Mouse (Mus musculus) adrenal gland, postnatal 0 days (tissue): ENCODE data around the gene Hbb-y. TPM values are rescaled to one million over a fixed set of nuclear protein-coding genes. Genes with fewer than 3 reads are reported as not detected.

Experiments
- polyA plus RNA-seq: library from polyadenylated mRNA; unstranded; fragments of >200 nt; fragmentation: Nextera tagmentation; extraction: Ambion mirVana; gene quantifications from 2 replicates; pipeline ENCODE4 v1.2.1, GENCODE M21; 2015

Hbb-y gene
- polyA plus RNA-seq = 2.0 and 5.8 TPM in 2 replicates

GRCm38 (mm10) chr7:103853090-103853489 lies at the start of gene Hbb-y:
Hbb-y (minus strand) TSS chr7:103853216.

GRCm38 (mm10) chr7:103894385-103894784 lies 41.4 kb upstream of the Hbb-y start, which contains the start of gene Olfr64:
Olfr64 (minus strand) TSS chr7:103894485.

GRCm38 (mm10) chr7:103886152-103886551 lies 33.1 kb upstream of the Hbb-y start, which contains the start of gene Olfr66:
Olfr66 (minus strand) TSS chr7:103886252.

GRCm38 (mm10) chr7:103843034-103843433 lies 10.0 kb downstream of the Hbb-y start, which contains the start of gene Hbb-bh1:
Hbb-bh1 (minus strand) TSS chr7:103843164.

GRCm38 (mm10) chr7:103840268-103840667 lies 12.7 kb downstream of the Hbb-y start, which contains the start of gene Hbb-bh2:
Hbb-bh2 (minus strand) TSS chr7:103840520.

GRCm38 (mm10) chr7:103827808-103828207 lies 25.2 kb downstream of the Hbb-y start, which contains the start of gene Hbb-bs:
Hbb-bs (minus strand) TSS chr7:103828096.

GRCm38 (mm10) chr7:103813766-103814165 lies 39.2 kb downstream of the Hbb-y start, which contains the start of gene Hbb-bt:
Hbb-bt (minus strand) TSS chr7:103813996.

Other genes with a start within 250 kb of the Hbb-y start
- not detected in 2 replicates for gene Olfr620, start 240.7 kb downstream of the Hbb-y start, polyA plus RNA-seq
- gene Olfr622, start 210.5 kb downstream of the Hbb-y start, polyA plus RNA-seq = not detected in 2 replicates
- not detected in 2 replicates for gene Olfr623, start 189.5 kb downstream of the Hbb-y start, polyA plus RNA-seq
- gene Olfr624, start 182.0 kb downstream of the Hbb-y start, polyA plus RNA-seq = 0.06 TPM in 1 of 2 replicates, not detected in the other
- not detected in 2 replicates for gene Olfr625-ps1, start 170.5 kb downstream of the Hbb-y start, polyA plus RNA-seq
- not detected in 2 replicates for gene Olfr243, start 138.5 kb downstream of the Hbb-y start, polyA plus RNA-seq
- not detected in 2 replicates for gene Olfr628, start 122.8 kb downstream of the Hbb-y start, polyA plus RNA-seq
- not detected in 2 replicates for gene Olfr629, start 108.3 kb downstream of the Hbb-y start, polyA plus RNA-seq
- not detected in 2 replicates for gene Olfr630, start 95.9 kb downstream of the Hbb-y start, polyA plus RNA-seq
- gene Olfr69, start 81.6 kb downstream of the Hbb-y start, polyA plus RNA-seq = not detected in 2 replicates
- not detected in 2 replicates for gene Olfr68, start 73.5 kb downstream of the Hbb-y start, polyA plus RNA-seq
- not detected in 2 replicates for gene Olfr67, start 61.4 kb downstream of the Hbb-y start, polyA plus RNA-seq
- gene Hbb-bt, start 39.2 kb downstream of the Hbb-y start, polyA plus RNA-seq = 3,147 and 3,744 TPM in 2 replicates
- 10,926 and 17,452 TPM in 2 replicates for gene Hbb-bs, start 25.1 kb downstream of the Hbb-y start, polyA plus RNA-seq
- gene Hbb-bh2, start 12.7 kb downstream of the Hbb-y start, polyA plus RNA-seq = not detected in 2 replicates
- 0.39 TPM in 1 of 2 replicates, not detected in the other for gene Hbb-bh1, start 10.1 kb downstream of the Hbb-y start, polyA plus RNA-seq
- gene Olfr66, start 33.0 kb upstream of the Hbb-y start, polyA plus RNA-seq = not detected in 2 replicates
- not detected in 2 replicates for gene Olfr64, start 41.3 kb upstream of the Hbb-y start, polyA plus RNA-seq
- not detected in 2 replicates for gene Olfr65, start 50.3 kb upstream of the Hbb-y start, polyA plus RNA-seq
- not detected in 2 replicates for gene Olfr631, start 75.6 kb upstream of the Hbb-y start, polyA plus RNA-seq
- not detected in 2 replicates for gene Olfr632, start 81.1 kb upstream of the Hbb-y start, polyA plus RNA-seq
- gene Olfr633, start 91.2 kb upstream of the Hbb-y start, polyA plus RNA-seq = not detected in 2 replicates
- not detected in 2 replicates for gene Olfr635, start 117.9 kb upstream of the Hbb-y start, polyA plus RNA-seq
- not detected in 2 replicates for gene Olfr638, start 145.5 kb upstream of the Hbb-y start, polyA plus RNA-seq
- gene Olfr639, start 164.1 kb upstream of the Hbb-y start, polyA plus RNA-seq = not detected in 2 replicates
- not detected in 2 replicates for gene Olfr640, start 172.4 kb upstream of the Hbb-y start, polyA plus RNA-seq
- not detected in 2 replicates for gene Olfr641, start 182.2 kb upstream of the Hbb-y start, polyA plus RNA-seq
- not detected in 2 replicates for gene Olfr642, start 199.4 kb upstream of the Hbb-y start, polyA plus RNA-seq
- not detected in 2 replicates for gene 4930516K23Rik, start 208.2 kb upstream of the Hbb-y start, polyA plus RNA-seq
- not detected in 2 replicates for gene Olfr644, start 218.7 kb upstream of the Hbb-y start, polyA plus RNA-seq
- not detected in 2 replicates for gene Olfr645, start 232.2 kb upstream of the Hbb-y start, polyA plus RNA-seq